Mouse (Mus musculus): ENCODE data around the gene Akr7a5. TPM values are rescaled to one million over a fixed set of nuclear protein-coding genes. Genes with fewer than 3 reads are reported as not detected.

Gene Akr7a5
- 56.6 and 59.4 TPM in 2 replicates for polyA plus RNA-seq (2014; fragmentation: Nextera tagmentation; extraction: Ambion mirVana)

DNA sequence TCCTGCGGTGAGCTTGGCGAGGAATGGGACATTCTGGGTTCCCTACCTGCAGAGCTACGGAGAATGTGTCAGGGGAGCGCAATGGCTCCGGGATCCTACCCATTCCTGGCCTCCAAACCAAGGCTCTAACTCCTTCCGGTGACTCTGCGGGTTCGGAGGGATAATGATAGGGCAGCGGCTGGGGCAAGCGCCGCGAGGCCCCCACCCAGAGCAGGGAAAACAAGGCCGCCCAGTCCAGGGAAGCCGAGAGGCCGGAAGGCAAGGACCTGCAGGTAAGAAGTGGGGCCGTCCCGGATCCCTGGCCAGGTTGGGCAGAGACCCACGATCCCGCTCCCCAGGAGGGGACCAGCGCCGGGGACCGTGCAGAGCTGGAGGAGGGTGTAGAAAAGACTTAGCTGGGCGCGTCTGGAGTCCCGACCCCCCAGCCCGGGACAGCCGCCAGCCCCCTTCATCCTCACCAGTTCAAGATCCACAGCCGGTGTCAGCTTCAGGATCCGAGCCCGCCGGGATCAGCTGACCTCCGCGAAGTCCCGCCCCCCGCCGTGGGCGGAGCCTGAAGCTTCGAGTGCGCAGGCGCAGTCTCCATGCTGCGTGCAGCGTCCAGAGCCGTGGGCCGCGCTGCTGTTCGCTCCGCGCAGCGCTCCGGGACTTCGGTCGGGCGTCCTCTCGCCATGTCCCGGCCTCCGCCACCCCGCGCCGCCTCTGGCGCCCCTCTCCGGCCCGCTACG is at the start of gene Akr7a5, which contains the start of gene Pqlc2:
TSS of gene Akr7a5 (plus strand) at position 574 of the 728 bp plus-strand sequence.
TSS of gene Pqlc2 (minus strand) at position 538 of the 728 bp plus-strand sequence.
- H3K9me3 ChIP-seq (replicated peaks; ENCODE audit: control insufficient read depth, low read length), result no peaks in the 10 kb centered on the region
- H3K4me1 ChIP-seq (ENCODE audit: control insufficient read depth, insufficient read depth, low read length), result peaks cover 14% of the 10 kb centered on the region
- no peaks in the 10 kb centered on the region for H3K27me3 ChIP-seq (replicated peaks; ENCODE audit: control insufficient read depth, insufficient read depth, low read length)
- peak; percentile 91 for ATAC-seq
- DNase-seq (ENCODE audit: low spot score), result peak; percentile 97
- peak within 1 kb of the TSS; percentile 87 for H3K9ac ChIP-seq (ENCODE audit: low read length)
- peak within 1 kb of the TSS; percentile 95 for H3K4me2 ChIP-seq (ENCODE audit: low read length)
- peaks cover 12% of the 10 kb centered on the region for H3K36me3 ChIP-seq (ENCODE audit: control insufficient read depth, insufficient read depth, low read length)
- H3K4me3 ChIP-seq (ENCODE audit: low read depth, low read length), result peak within 1 kb of the TSS; percentile 84
- 0 out of 2 replicates have a peak within 1 kb of the TSS, but pooled peaks have one; percentile 33 for H3K27ac ChIP-seq (ENCODE audit: low read depth, low read length)
- under 1% methylated on average over 54 of the region's 63 CpGs for WGBS

- no peak overlapping the region for H3K4me3 ChIP-seq (ENCODE audit: low read depth, low read length)
- ATAC-seq (no peak), DNase-seq (ENCODE audit: low spot score) (no peak)
- H3K27me3 ChIP-seq (replicated peaks; ENCODE audit: control insufficient read depth, insufficient read depth, low read length), result no peaks in the 10 kb centered on the region
- H3K36me3 ChIP-seq (ENCODE audit: control insufficient read depth, insufficient read depth, low read length), result peaks cover 62% of the 10 kb centered on the region
- no peak overlapping the region for H3K9ac ChIP-seq (ENCODE audit: low read length)
- H3K9me3 ChIP-seq (replicated peaks; ENCODE audit: control insufficient read depth, low read length), result no peaks in the 10 kb centered on the region
- H3K4me1 ChIP-seq (ENCODE audit: control insufficient read depth, insufficient read depth, low read length), result no peaks in the 10 kb centered on the region
- no peak overlapping the region for H3K27ac ChIP-seq (ENCODE audit: low read depth, low read length)
- WGBS, result 74% methylated on average over 6 of the region's 6 CpGs
- no peak overlapping the region for H3K4me2 ChIP-seq (ENCODE audit: low read length)
Observed at GRCm38 (mm10) chr4:139262981-139263380, 47.6 kb upstream of the Akr7a5 start.

DNA sequence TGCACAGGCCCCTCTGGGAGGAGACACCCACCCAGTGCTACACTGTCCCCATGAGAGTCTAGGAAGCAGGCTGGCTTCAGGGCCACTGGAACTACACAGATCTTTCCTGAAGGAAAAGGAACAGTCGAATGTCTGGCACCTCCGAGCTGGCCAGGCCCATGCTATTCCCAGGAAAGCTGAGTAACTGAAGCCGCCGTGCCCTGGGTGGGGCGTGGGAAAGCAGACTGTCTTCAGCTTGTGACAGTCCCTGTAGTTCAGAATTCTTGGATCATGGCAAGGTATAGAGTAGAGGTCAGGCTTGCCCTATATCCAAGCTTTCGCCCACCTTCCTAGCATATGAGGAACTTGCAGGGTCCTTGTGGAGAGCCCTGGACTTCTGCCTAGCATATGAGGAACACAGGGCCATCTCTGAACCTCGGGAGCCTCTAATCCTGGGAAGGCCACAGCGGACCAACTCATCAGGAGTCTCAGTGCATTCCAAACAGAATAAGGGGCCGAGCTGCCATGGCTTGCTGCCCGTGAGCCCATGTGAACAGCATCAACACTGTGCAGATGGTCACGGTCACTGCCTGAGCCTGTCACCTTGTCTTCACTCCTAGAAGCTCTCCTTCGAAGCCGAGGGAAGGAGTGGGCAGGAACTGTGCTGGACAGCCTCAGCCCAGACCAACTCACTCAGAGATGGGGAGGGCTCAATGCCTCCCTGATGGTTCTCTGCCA is 44.6 kb upstream of the Akr7a5 start:
- peaks cover 43% of the 10 kb centered on the region for H3K36me3 ChIP-seq (ENCODE audit: control insufficient read depth, insufficient read depth, low read length)
- no peaks in the 10 kb centered on the region for H3K4me1 ChIP-seq (ENCODE audit: control insufficient read depth, insufficient read depth, low read length)
- no peaks in the 10 kb centered on the region for H3K9me3 ChIP-seq (replicated peaks; ENCODE audit: control insufficient read depth, low read length)
- H3K27me3 ChIP-seq (replicated peaks; ENCODE audit: control insufficient read depth, insufficient read depth, low read length), result no peaks in the 10 kb centered on the region
- ATAC-seq, result no peak
- H3K4me2 ChIP-seq (ENCODE audit: low read length), result no peak overlapping the region
- H3K4me3 ChIP-seq (ENCODE audit: low read depth, low read length), result no peak overlapping the region
- no peak for DNase-seq (ENCODE audit: low spot score)
- no peak overlapping the region for H3K27ac ChIP-seq (ENCODE audit: low read depth, low read length)
- WGBS, result 90% methylated on average over 13 of the region's 13 CpGs
- no peak overlapping the region for H3K9ac ChIP-seq (ENCODE audit: low read length)

GRCm38 (mm10) chr4:139266500-139266865 is 44.1 kb upstream of the Akr7a5 start:
- no peaks in the 10 kb centered on the region for H3K4me1 ChIP-seq (ENCODE audit: control insufficient read depth, insufficient read depth, low read length)
- H3K27me3 ChIP-seq (replicated peaks; ENCODE audit: control insufficient read depth, insufficient read depth, low read length), result no peaks in the 10 kb centered on the region
- ATAC-seq, result no peak
- no peak overlapping the region for H3K9ac ChIP-seq (ENCODE audit: low read length)
- no peak overlapping the region for H3K27ac ChIP-seq (ENCODE audit: low read depth, low read length)
- 89% methylated on average over 7 of the region's 7 CpGs for WGBS
- peaks cover 42% of the 10 kb centered on the region for H3K36me3 ChIP-seq (ENCODE audit: control insufficient read depth, insufficient read depth, low read length)
- H3K9me3 ChIP-seq (replicated peaks; ENCODE audit: control insufficient read depth, low read length), result no peaks in the 10 kb centered on the region
- H3K4me3 ChIP-seq (ENCODE audit: low read depth, low read length), result no peak overlapping the region
- no peak for DNase-seq (ENCODE audit: low spot score)
- H3K4me2 ChIP-seq (ENCODE audit: low read length), result no peak overlapping the region

GRCm38 (mm10) chr4:139267335-139267734 is 43.2 kb upstream of the Akr7a5 start:
- ATAC-seq, result no peak
- DNase-seq (ENCODE audit: low spot score), result no peak
- Histone ChIP-seq H3K27ac (ENCODE audit: low read depth, low read length) (no peak overlapping the region), H3K4me3 (ENCODE audit: low read depth, low read length) (no peak overlapping the region), H3K9me3 (replicated peaks; ENCODE audit: control insufficient read depth, low read length) (no peaks in the 10 kb centered on the region), H3K36me3 (ENCODE audit: control insufficient read depth, insufficient read depth, low read length) (peaks cover 36% of the 10 kb centered on the region), H3K4me2 (ENCODE audit: low read length) (no peak overlapping the region), H3K4me1 (ENCODE audit: control insufficient read depth, insufficient read depth, low read length) (no peaks in the 10 kb centered on the region), H3K27me3 (replicated peaks; ENCODE audit: control insufficient read depth, insufficient read depth, low read length) (no peaks in the 10 kb centered on the region), H3K9ac (ENCODE audit: low read length) (no peak overlapping the region)
- WGBS, result 90% methylated on average over 3 of the region's 3 CpGs

DNA sequence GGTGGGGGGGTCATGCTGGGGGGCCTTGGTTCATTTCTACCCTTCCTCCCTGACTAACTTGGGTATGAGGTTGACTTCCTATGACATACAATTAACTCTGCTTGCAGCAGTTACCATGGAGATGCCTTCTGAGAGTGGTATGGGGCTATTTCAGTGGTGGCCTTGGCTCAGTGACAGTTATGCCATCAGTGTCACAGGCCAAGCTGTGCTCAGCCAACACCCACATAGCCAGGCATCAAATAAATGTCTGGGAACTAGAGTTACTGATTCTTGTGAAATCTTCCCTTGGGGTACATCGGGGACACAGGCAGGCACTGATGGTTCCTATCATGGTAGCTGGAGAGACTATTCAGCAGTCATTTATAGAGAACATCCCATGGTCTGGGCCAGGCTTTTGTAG is 42.3 kb upstream of the Akr7a5 start:
- H3K9ac ChIP-seq (ENCODE audit: low read length), result no peak overlapping the region
- no peaks in the 10 kb centered on the region for H3K4me1 ChIP-seq (ENCODE audit: control insufficient read depth, insufficient read depth, low read length)
- no peak overlapping the region for H3K27ac ChIP-seq (ENCODE audit: low read depth, low read length)
- WGBS, result 93% methylated on average over 1 of the region's 1 CpGs
- ATAC-seq, result no peak
- H3K36me3 ChIP-seq (ENCODE audit: control insufficient read depth, insufficient read depth, low read length), result peaks cover 27% of the 10 kb centered on the region
- DNase-seq (ENCODE audit: low spot score), result no peak
- H3K4me3 ChIP-seq (ENCODE audit: low read depth, low read length), result no peak overlapping the region
- no peaks in the 10 kb centered on the region for H3K27me3 ChIP-seq (replicated peaks; ENCODE audit: control insufficient read depth, insufficient read depth, low read length)
- H3K9me3 ChIP-seq (replicated peaks; ENCODE audit: control insufficient read depth, low read length), result no peaks in the 10 kb centered on the region
- H3K4me2 ChIP-seq (ENCODE audit: low read length), result no peak overlapping the region

GRCm38 (mm10) chr4:139270168-139270567 is 40.4 kb upstream of the Akr7a5 start:
- ATAC-seq (no peak), DNase-seq (ENCODE audit: low spot score) (no peak)
- 93% methylated on average over 3 of the region's 3 CpGs for WGBS
- Histone ChIP-seq H3K27me3 (replicated peaks; ENCODE audit: control insufficient read depth, insufficient read depth, low read length) (no peaks in the 10 kb centered on the region), H3K27ac (ENCODE audit: low read depth, low read length) (no peak overlapping the region), H3K9me3 (replicated peaks; ENCODE audit: control insufficient read depth, low read length) (no peaks in the 10 kb centered on the region), H3K4me2 (ENCODE audit: low read length) (no peak overlapping the region), H3K36me3 (ENCODE audit: control insufficient read depth, insufficient read depth, low read length) (peaks cover 17% of the 10 kb centered on the region), H3K4me1 (ENCODE audit: control insufficient read depth, insufficient read depth, low read length) (no peaks in the 10 kb centered on the region), H3K9ac (ENCODE audit: low read length) (no peak overlapping the region), H3K4me3 (ENCODE audit: low read depth, low read length) (no peak overlapping the region)

GRCm38 (mm10) chr4:139271562-139271961 is 39.0 kb upstream of the Akr7a5 start:
- H3K4me1 ChIP-seq (ENCODE audit: control insufficient read depth, insufficient read depth, low read length), result no peaks in the 10 kb centered on the region
- H3K36me3 ChIP-seq (ENCODE audit: control insufficient read depth, insufficient read depth, low read length), result peaks cover 15% of the 10 kb centered on the region
- ATAC-seq (no peak), DNase-seq (ENCODE audit: low spot score) (no peak)
- no peak overlapping the region for H3K9ac ChIP-seq (ENCODE audit: low read length)
- no peaks in the 10 kb centered on the region for H3K9me3 ChIP-seq (replicated peaks; ENCODE audit: control insufficient read depth, low read length)
- H3K27ac ChIP-seq (ENCODE audit: low read depth, low read length), result no peak overlapping the region
- no peaks in the 10 kb centered on the region for H3K27me3 ChIP-seq (replicated peaks; ENCODE audit: control insufficient read depth, insufficient read depth, low read length)
- WGBS, result 96% methylated on average over 9 of the region's 9 CpGs
- H3K4me3 ChIP-seq (ENCODE audit: low read depth, low read length), result no peak overlapping the region
- no peak overlapping the region for H3K4me2 ChIP-seq (ENCODE audit: low read length)
